Mouse (Mus musculus) bone marrow, adult 2 months (tissue): Measurements from ENCODE around the gene Prr29.

Experiments
- CTCF ChIP-seq: fragments of 200-500 bp; IDR thresholded peaks from 2 replicates; pipeline ENCODE4 v1.5.1; 2011; ENCODE audit warnings: low read length, control low read depth; ENCODE audit not compliant: control insufficient read depth, insufficient read depth
- POLR2A ChIP-seq: fragments of 200-500 bp; IDR thresholded peaks from 2 replicates; pipeline ENCODE4 v1.6.1; 2011; ENCODE audit warnings: low read depth, mild to moderate bottlenecking, control low read depth, low read length, borderline replicate concordance; ENCODE audit not compliant: control insufficient read depth

GRCm38 (mm10) chr11:106350853-106351252 lies 14.4 kb upstream of the Prr29 start:
- no peak for TF ChIP-seq CTCF
- TF ChIP-seq POLR2A, result no peak
